Mouse (Mus musculus): ENCODE measurements around the gene Polk. TPM values are rescaled to one million over a fixed set of nuclear protein-coding genes. Genes with fewer than 3 reads are reported as not detected.

Polk gene
- total RNA-seq, 2 experiments from 2014 or later: 9.0 to 12.9 TPM

DNA sequence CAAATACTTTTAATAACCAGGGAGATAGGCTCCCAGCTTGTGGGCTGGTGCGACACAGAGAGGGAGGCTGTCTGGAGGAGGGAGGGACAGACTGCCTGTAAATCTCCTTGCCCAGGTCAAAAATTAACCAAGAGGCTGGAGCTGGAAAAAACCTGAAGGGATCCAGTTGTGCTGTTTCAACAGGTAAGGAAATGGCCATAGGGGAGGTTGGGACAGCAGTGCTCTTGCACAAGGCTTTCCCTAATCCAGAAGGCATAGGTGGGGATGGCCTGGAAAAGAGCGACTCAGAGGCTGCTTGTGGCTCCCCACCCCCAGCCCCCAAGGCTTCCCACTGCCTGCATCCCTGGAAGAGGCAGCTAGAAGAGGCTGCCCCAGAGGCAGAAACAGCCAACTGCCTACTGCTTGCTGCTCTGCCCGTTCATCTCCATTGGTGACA lies 110.0 kb downstream of the Polk start:
- DNase-seq (ENCODE audit: low spot score in 2 of 2): no peak
- intact Hi-C loops (cut with DNase I): no loop called here

DNA sequence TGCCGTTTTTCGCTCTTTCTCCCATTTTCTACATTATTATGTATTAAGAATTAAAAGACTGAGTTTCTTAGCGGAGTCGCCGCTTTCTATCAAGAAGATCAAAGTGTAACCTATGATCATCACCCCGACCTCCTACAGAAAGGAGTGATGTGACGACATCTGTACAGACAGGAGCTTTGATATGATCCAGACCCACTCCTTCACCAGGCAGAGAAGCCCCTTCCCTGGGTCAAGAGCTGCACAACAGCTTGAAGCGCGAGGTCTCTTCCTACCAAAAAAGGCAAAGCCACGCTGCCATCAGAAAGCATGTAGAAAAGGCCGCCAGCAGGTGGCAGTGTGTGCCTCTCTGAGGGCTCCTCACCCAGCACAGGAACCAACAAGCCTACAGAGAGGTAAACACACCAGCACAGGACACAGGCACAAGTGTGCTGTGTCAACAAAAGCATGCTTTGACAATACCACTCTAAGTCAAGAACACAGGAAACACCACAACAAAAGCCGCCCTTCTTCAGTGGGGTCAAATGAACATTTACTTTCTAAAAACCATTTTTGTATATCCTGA lies 110.7 kb downstream of the Polk start:
- DNase-seq (ENCODE audit: low spot score in 2 of 2): peak; percentile 87 to 91
- intact Hi-C loops (cut with DNase I): loop anchor here (1.0 kb wide), 1 partner anchor 162 kb away; no protein-coding TSS in a partner anchor

Other genes with a start within 250 kb of the Polk start
- 10 to 100 TPM; 32.4 to 33.9 TPM for gene Poc5, start 154.3 kb downstream of the Polk start, total RNA-seq (2021)
- under 1 TPM; 0.21 to 0.23 TPM for gene Ankdd1b, start 71.4 kb downstream of the Polk start, total RNA-seq (2021)
- not detected for gene Gm17622, start 51.8 kb downstream of the Polk start, total RNA-seq (2021)
- 10 to 100 TPM; 62.3 to 63.7 TPM for gene Col4a3bp, start within 50 bp of the Polk start, total RNA-seq (2021)
- gene Hmgcr, start 128.4 kb upstream of the Polk start, total RNA-seq (2021): 100 to 1,000 TPM; 165 to 168 TPM
- under 1 TPM; 0.23 to 0.25 TPM for gene Ankrd31, start 205.7 kb upstream of the Polk start, total RNA-seq (2021)

Data from left cerebral cortex, postnatal 25 days (tissue).